In genomic region chr13:83872887-83873286, GRCm38 (mm10) we compare ENCODE assay signal across 12 mouse cellular contexts.
A peak's percentile ranks its signal among the peaks of the same experiment; 100 is the strongest.
DNase-seq lines count a peak whose midpoint lies in the region; ATAC-seq and TF ChIP-seq lines count a peak whose summit lies in the region.
"Had no signal": no experiment of that assay in that cellular context is flagged by ENCODE, and none has a peak within 500 bp of the region (broad histone marks: within the 10 kb centered on the region; RNA-seq: fewer than 3 reads in every experiment).

No protein-coding gene starts in this region.

- ATAC-seq in midbrain, embryonic 11.5 days (ENCODE audit: low FRiP score), result peak; percentile 72
- ATAC-seq in liver, postnatal 0 days, result no peak

- H3K4me2 ChIP-seq in midbrain, embryonic 11.5 days, result 0 out of 2 replicates have a peak overlapping the region, but pooled peaks have one; percentile 17
- no peak overlapping the region for H3K4me2 ChIP-seq in liver, postnatal 0 days (ENCODE audit: low read depth, low read length)
- H3K4me2 ChIP-seq: heart, embryonic 11.5 days; liver, embryonic 11.5 days had no signal

- 4% methylated on average over 5 of the region's 5 CpGs for WGBS in hindbrain, embryonic 10.5 days
- WGBS in midbrain, embryonic 11.5 days, result 6% methylated on average over 5 of the region's 5 CpGs
- WGBS in liver, postnatal 0 days (ENCODE audit: insufficient replicate concordance), result 37% methylated on average over 5 of the region's 5 CpGs

- TF ChIP-seq EP300 in liver, postnatal 0 days (IDR thresholded peaks at IDR 0.05; ENCODE audit: low read depth), result no peak

- no peaks in the 10 kb centered on the region for H3K36me3 ChIP-seq in hindbrain, embryonic 10.5 days
- H3K36me3 ChIP-seq in midbrain, embryonic 11.5 days (ENCODE audit: control insufficient read depth, insufficient read depth, low read length), result no peaks in the 10 kb centered on the region
- no peaks in the 10 kb centered on the region for H3K36me3 ChIP-seq in liver, postnatal 0 days (replicated peaks; ENCODE audit: insufficient read depth, low read length)

- TF ChIP-seq CTCF in brain, embryonic 14.5 days (IDR thresholded peaks at IDR 0.05; ENCODE audit: borderline replicate concordance, extremely low read depth, insufficient read depth, insufficient read length), result no peak
- TF ChIP-seq CTCF in liver, postnatal 0 days (IDR thresholded peaks at IDR 0.05; ENCODE audit: low read depth), result no peak

- DNase-seq in brain, embryonic 14.5 days (ENCODE audit: low read depth), result peak; percentile 95
- peak; percentile 78 to 86 for DNase-seq in cerebellum, postnatal 10 days
- DNase-seq in hindbrain, embryonic 10.5 days (ENCODE audit: low spot score), result no peak
- peak; percentile 86 for DNase-seq in midbrain, embryonic 11.5 days (ENCODE audit: low spot score, missing footprints)
- DNase-seq in lung, postnatal 4 days, result no peak
- DNase-seq in lung, postnatal 14 days, result no peak
- no peak for DNase-seq in liver, postnatal 0 days
- DNase-seq: adrenal gland, postnatal 14 days had no signal

- H3K9ac ChIP-seq in midbrain, embryonic 11.5 days (ENCODE audit: low read length), result no peak overlapping the region; the same call in 1 of the 2 replicates
- H3K9ac ChIP-seq in liver, postnatal 0 days (replicated peaks), result no peak overlapping the region

- H3K4me1 ChIP-seq in hindbrain, embryonic 10.5 days (replicated peaks), result peaks cover 31% of the 10 kb centered on the region
- peaks cover 16% of the 10 kb centered on the region for H3K4me1 ChIP-seq in midbrain, embryonic 11.5 days (ENCODE audit: control insufficient read depth, insufficient read depth, low read length)
- no peaks in the 10 kb centered on the region for H3K4me1 ChIP-seq in liver, postnatal 0 days (ENCODE audit: insufficient read depth)

- H3K27ac ChIP-seq in hindbrain, embryonic 10.5 days, result peak overlapping the region; percentile 69
- peak overlapping the region; percentile 73 for H3K27ac ChIP-seq in midbrain, embryonic 11.5 days (ENCODE audit: low read depth, low read length)
- H3K27ac ChIP-seq in liver, postnatal 0 days (ENCODE audit: low read depth), result no peak overlapping the region
- H3K27ac ChIP-seq: kidney, postnatal 0 days had no signal

- TF ChIP-seq POLR2A in brain, embryonic 14.5 days (IDR thresholded peaks at IDR 0.05; ENCODE audit: borderline replicate concordance, extremely low read depth, insufficient read depth, insufficient read length, poor library complexity, severe bottlenecking), result no peak

- no peaks in the 10 kb centered on the region for H3K27me3 ChIP-seq in hindbrain, embryonic 10.5 days (ENCODE audit: insufficient read depth, poor library complexity, severe bottlenecking)
- no peaks in the 10 kb centered on the region for H3K27me3 ChIP-seq in midbrain, embryonic 11.5 days (ENCODE audit: control insufficient read depth, insufficient read depth, low read length)
- no peaks in the 10 kb centered on the region for H3K27me3 ChIP-seq in liver, postnatal 0 days (ENCODE audit: insufficient read depth, low read length)

- H3K9me3 ChIP-seq in hindbrain, embryonic 10.5 days, result no peaks in the 10 kb centered on the region
- H3K9me3 ChIP-seq in midbrain, embryonic 11.5 days (ENCODE audit: control insufficient read depth, low read length), result no peaks in the 10 kb centered on the region
- no peaks in the 10 kb centered on the region for H3K9me3 ChIP-seq in liver, postnatal 0 days (ENCODE audit: low read length)

- no peak overlapping the region for H3K4me3 ChIP-seq in hindbrain, embryonic 10.5 days
- no peak overlapping the region for H3K4me3 ChIP-seq in midbrain, embryonic 11.5 days (ENCODE audit: low read depth, low read length)
- no peak overlapping the region for H3K4me3 ChIP-seq in liver, postnatal 0 days (ENCODE audit: low read depth, low read length)
- H3K4me3 ChIP-seq: myocyte had no signal

Comparison
In these comparisons a context has a peak if more than half of its experiments do, and no peak if none do; other contexts are left out.
1. DNase-seq: peak in brain, embryonic 14.5 days (single experiment), cerebellum, postnatal 10 days (2 of 2) and midbrain, embryonic 11.5 days (single experiment); none in hindbrain, embryonic 10.5 days (single experiment), lung, postnatal 4 days (0 of 2), lung, postnatal 14 days (single experiment) and liver, postnatal 0 days (single experiment).